Mouse (Mus musculus) forebrain, embryonic 14.5 days (tissue): ENCODE measurements around the gene Elovl2. TPM values are rescaled to one million over a fixed set of nuclear protein-coding genes. Genes with fewer than 3 reads are reported as not detected.
A peak's percentile ranks its signal among the peaks of the same experiment; 100 is the strongest.
"Not testable (repeated sequence)": the region's sequence is repeated elsewhere in the genome, so short reads cannot be mapped to it uniquely, and the experiment has no call there.

Experiments
- ATAC-seq: fragments of 200-750 bp; cut with Nextera tagmentation; 2 replicates; pipeline ENCODE4 v1.8.0; 2017; ENCODE audit warnings: mild to moderate bottlenecking, moderate library complexity
- DNase-seq: peaks from one replicate; pipeline ENCODE4 v3.0.0-alpha.2; 2015; ENCODE audit warnings: low spot score
- H3K27ac ChIP-seq: fragments of 300-500 bp; sonication (generic); 2 replicates; pipeline ENCODE4 v1.5.1; 2014; ENCODE audit warnings: low read depth, mild to moderate bottlenecking, control low read depth, low read length, moderate library complexity
- H3K27me3 ChIP-seq: fragments of 300-500 bp; sonication (generic); replicated peaks from 2 replicates; pipeline ENCODE4 v1.6.1; 2014; ENCODE audit warnings: low read length, control low read depth, mixed read lengths; ENCODE audit not compliant: control insufficient read depth, insufficient read depth
- H3K36me3 ChIP-seq: fragments of 300-500 bp; sonication (generic); 2 replicates; pipeline ENCODE4 v1.6.1; 2014; ENCODE audit warnings: low read length, control low read depth; ENCODE audit not compliant: control insufficient read depth, insufficient read depth
- H3K4me1 ChIP-seq: fragments of 300-500 bp; sonication (generic); 2 replicates; pipeline ENCODE4 v1.6.1; 2014; ENCODE audit warnings: antibody characterized with exemption, low read length, control low read depth; ENCODE audit not compliant: control insufficient read depth, insufficient read depth
- H3K4me2 ChIP-seq: fragments of 300-500 bp; sonication (generic); 2 replicates; pipeline ENCODE4 v1.6.1; 2014; ENCODE audit warnings: mild to moderate bottlenecking, control low read depth, low read length
- H3K4me3 ChIP-seq: fragments of 300-500 bp; sonication (generic); 2 replicates; pipeline ENCODE4 v1.5.1; 2014; ENCODE audit warnings: low read depth, low read length, control low read depth
- H3K9ac ChIP-seq: fragments of 300-500 bp; sonication (generic); 2 replicates; pipeline ENCODE4 v1.6.1; 2014; ENCODE audit warnings: mild to moderate bottlenecking, low read length, control low read depth, moderate library complexity
- H3K9me3 ChIP-seq: fragments of 300-500 bp; sonication (generic); replicated peaks from 2 replicates; pipeline ENCODE4 v1.6.1; 2016; ENCODE audit warnings: low read length, control low read depth, mixed read lengths; ENCODE audit not compliant: control insufficient read depth
- WGBS: fragments of 180-500 bp; shearing (Covaris S2); extraction: QIAGEN DNeasy Blood & Tissue Kit; methylation state at CpG from one replicate; pipeline ENCODE4 v1.1.7; 2014; 5-methylcytosine and 5-hydroxymethylcytosine counted together
- polyA plus RNA-seq: library from polyadenylated mRNA; unstranded; fragments of >200 nt; fragmentation: Nextera tagmentation; extraction: Ambion mirVana; gene quantifications from 2 replicates; pipeline ENCODE4 v1.2.1, GENCODE M21; 2014

Gene Elovl2
- polyA plus RNA-seq, result 41.8 and 45.6 TPM in 2 replicates

- Histone ChIP-seq H3K27me3 (no peaks in the 10 kb centered on the region), H3K4me2 (peak within 1 kb of the TSS; percentile 46), H3K27ac (peak within 1 kb of the TSS; percentile 80), H3K9ac (peak within 1 kb of the TSS; percentile 82), H3K9me3 (peaks cover 13% of the 10 kb centered on the region; the same call in 1 of the 2 replicates), H3K36me3 (no peaks in the 10 kb centered on the region), H3K4me1 (peaks cover 10% of the 10 kb centered on the region), H3K4me3 (peak within 1 kb of the TSS; percentile 82)
- peak; percentile 95 for ATAC-seq
- 2% methylated on average over 53 of the region's 77 CpGs for WGBS
- DNase-seq, result peak; percentile 82
Observed at GRCm38 (mm10) chr13:41220304-41220834, at the start of gene Elovl2. Gene Elovl2 (minus strand): TSS chr13:41220405.

- Histone ChIP-seq H3K36me3 (no peaks in the 10 kb centered on the region), H3K4me1 (no peaks in the 10 kb centered on the region), H3K27ac (no peak overlapping the region), H3K4me2 (no peak overlapping the region), H3K27me3 (no peaks in the 10 kb centered on the region), H3K9me3 (no peaks in the 10 kb centered on the region), H3K9ac (no peak overlapping the region), H3K4me3 (no peak overlapping the region)
- 38% methylated on average over 7 of the region's 7 CpGs for WGBS
- DNase-seq, result no peak
- no peak for ATAC-seq
Observed at GRCm38 (mm10) chr13:41267827-41268408, 47.7 kb upstream of the Elovl2 start.

- ATAC-seq, result no peak
- WGBS, result 78% methylated on average over 5 of the region's 5 CpGs
Observed at GRCm38 (mm10) chr13:41263304-41264006, 43.2 kb upstream of the Elovl2 start.

GRCm38 (mm10) chr13:41261617-41262016 is 41.4 kb upstream of the Elovl2 start:
- H3K27me3 ChIP-seq, H3K4me3 ChIP-seq, ATAC-seq, H3K9ac ChIP-seq, H3K9me3 ChIP-seq, DNase-seq, H3K36me3 ChIP-seq, H3K4me1 ChIP-seq, H3K4me2 ChIP-seq, H3K27ac ChIP-seq: not testable (repeated sequence)
- 97% methylated on average over 8 of the region's 8 CpGs for WGBS

More at GRCm38 (mm10) chr13:41263304-41264006, 43.2 kb upstream of the Elovl2 start:
- no peak for DNase-seq
- no peak overlapping the region for H3K4me2 ChIP-seq
- no peaks in the 10 kb centered on the region for H3K4me1 ChIP-seq
- H3K27me3 ChIP-seq, result no peaks in the 10 kb centered on the region
- no peak overlapping the region for H3K4me3 ChIP-seq
- H3K9me3 ChIP-seq, result no peaks in the 10 kb centered on the region
- H3K9ac ChIP-seq, result no peak overlapping the region
- no peaks in the 10 kb centered on the region for H3K36me3 ChIP-seq
- no peak overlapping the region for H3K27ac ChIP-seq

GRCm38 (mm10) chr13:41257851-41258250 is 37.6 kb upstream of the Elovl2 start:
- DNase-seq, result no peak
- H3K4me1 ChIP-seq, result no peaks in the 10 kb centered on the region
- H3K27ac ChIP-seq, result no peak overlapping the region
- H3K4me3 ChIP-seq, result no peak overlapping the region
- H3K9me3 ChIP-seq, result no peaks in the 10 kb centered on the region
- ATAC-seq, result no peak
- no peak overlapping the region for H3K9ac ChIP-seq
- WGBS, result 82% methylated on average over 4 of the region's 4 CpGs
- H3K36me3 ChIP-seq, result no peaks in the 10 kb centered on the region
- no peaks in the 10 kb centered on the region for H3K27me3 ChIP-seq
- H3K4me2 ChIP-seq, result no peak overlapping the region

GRCm38 (mm10) chr13:41256962-41257361 is 36.8 kb upstream of the Elovl2 start:
- Histone ChIP-seq H3K36me3 (no peaks in the 10 kb centered on the region), H3K4me3 (no peak overlapping the region), H3K4me1 (no peaks in the 10 kb centered on the region), H3K27me3 (no peaks in the 10 kb centered on the region), H3K9me3 (no peaks in the 10 kb centered on the region), H3K4me2 (no peak overlapping the region), H3K9ac (no peak overlapping the region), H3K27ac (no peak overlapping the region)
- 94% methylated on average over 3 of the region's 3 CpGs for WGBS
- no peak for DNase-seq
- ATAC-seq, result no peak

GRCm38 (mm10) chr13:41256126-41256525 is 35.9 kb upstream of the Elovl2 start:
- 69% methylated on average over 5 of the region's 5 CpGs for WGBS
- no peak for DNase-seq
- Histone ChIP-seq H3K4me2 (no peak overlapping the region), H3K4me3 (no peak overlapping the region), H3K36me3 (no peaks in the 10 kb centered on the region), H3K4me1 (no peaks in the 10 kb centered on the region), H3K9ac (no peak overlapping the region), H3K27ac (no peak overlapping the region), H3K9me3 (no peaks in the 10 kb centered on the region), H3K27me3 (no peaks in the 10 kb centered on the region)
- ATAC-seq, result no peak

GRCm38 (mm10) chr13:41252736-41253135 is 32.5 kb upstream of the Elovl2 start:
- H3K27ac ChIP-seq, result no peak overlapping the region
- 0 out of 2 replicates have a peak, but pooled peaks cover 3% of the 10 kb centered on the region for H3K4me1 ChIP-seq
- DNase-seq (no peak), ATAC-seq (no peak)
- H3K36me3 ChIP-seq, result no peaks in the 10 kb centered on the region
- no peak overlapping the region for H3K4me2 ChIP-seq
- H3K27me3 ChIP-seq, result no peaks in the 10 kb centered on the region
- no peak overlapping the region for H3K9ac ChIP-seq
- WGBS, result 91% methylated on average over 7 of the region's 7 CpGs
- H3K4me3 ChIP-seq, result no peak overlapping the region
- H3K9me3 ChIP-seq, result no peaks in the 10 kb centered on the region

- Histone ChIP-seq H3K4me3 (no peak overlapping the region), H3K9me3 (no peaks in the 10 kb centered on the region), H3K9ac (no peak overlapping the region), H3K27me3 (no peaks in the 10 kb centered on the region), H3K4me1 (0 out of 2 replicates have a peak, but pooled peaks cover 3% of the 10 kb centered on the region), H3K4me2 (no peak overlapping the region), H3K36me3 (no peaks in the 10 kb centered on the region), H3K27ac (no peak overlapping the region)
- no peak for ATAC-seq
- 84% methylated on average over 6 of the region's 6 CpGs for WGBS
- no peak for DNase-seq
Observed at GRCm38 (mm10) chr13:41252141-41252540, 31.9 kb upstream of the Elovl2 start.
